Mouse (Mus musculus): ENCODE measurements at regions not wholly inside any gene's neighbourhood (a gene's known extent, or its start where the extent isn't known, plus 50 kb on each side); places are given as distances from the start of the nearest gene placed in this dataset.

DNA sequence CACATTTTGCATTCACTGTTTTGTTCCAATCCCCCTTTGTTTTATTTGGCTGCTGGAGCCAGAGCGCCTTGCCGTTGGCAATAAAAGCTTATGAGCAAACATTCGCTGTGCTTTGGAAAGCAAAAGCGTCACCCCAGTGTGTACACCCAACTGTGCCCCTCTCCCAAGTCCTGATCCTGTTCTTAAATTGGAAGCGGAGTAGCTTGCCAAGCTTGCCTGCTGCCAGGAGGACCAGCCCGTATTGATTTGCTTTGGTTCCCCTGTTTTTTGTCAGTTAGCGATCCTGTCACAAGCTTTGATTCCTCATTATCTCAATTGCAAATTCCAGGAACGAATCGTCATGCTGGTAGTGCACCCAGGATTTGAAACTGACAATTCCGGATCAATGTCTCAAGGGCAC is 917.5 kb downstream of the Olfm4 start:
- peak; percentile 33 for DNase-seq

DNA sequence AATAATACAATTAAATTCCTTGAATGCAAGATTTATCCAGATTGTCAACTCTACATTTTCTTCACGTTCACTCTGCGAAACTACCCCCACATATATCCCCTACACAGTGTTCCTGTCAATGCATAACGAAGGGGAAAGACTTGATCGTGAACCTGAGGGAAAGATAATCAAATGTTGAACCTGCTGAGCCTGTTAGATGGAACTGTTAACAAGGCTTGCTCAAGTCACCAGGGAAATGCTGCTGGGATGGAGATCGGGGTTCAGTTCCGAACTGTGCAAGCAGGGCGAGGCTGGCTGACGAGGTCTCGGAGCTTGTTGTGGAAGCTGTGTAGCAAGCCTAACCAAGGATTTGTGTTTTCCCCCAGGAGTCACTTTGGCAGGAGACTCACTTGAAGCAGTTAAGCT is 917.9 kb downstream of the Olfm4 start:
- DNase-seq = peak; percentile 37

DNA sequence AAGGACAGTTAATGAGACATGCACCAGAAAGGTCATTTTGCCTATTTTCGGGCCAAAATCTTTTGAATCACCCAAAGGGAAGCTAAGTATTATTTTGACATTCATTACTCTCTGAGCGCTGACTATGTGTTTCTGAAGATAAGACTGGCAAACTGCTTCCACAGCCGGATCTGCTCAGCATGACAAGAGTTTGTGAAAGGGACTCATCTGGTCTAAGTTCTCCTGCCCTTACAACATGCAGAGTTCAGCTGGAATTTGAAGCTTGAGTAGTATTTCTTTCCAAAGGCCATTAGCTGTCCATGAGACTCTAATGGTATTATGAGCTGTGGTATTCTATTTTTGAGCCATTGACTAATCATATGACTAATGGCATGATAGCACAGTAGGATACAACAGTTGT is 932.1 kb downstream of the Olfm4 start:
- DNase-seq = no peak

DNA sequence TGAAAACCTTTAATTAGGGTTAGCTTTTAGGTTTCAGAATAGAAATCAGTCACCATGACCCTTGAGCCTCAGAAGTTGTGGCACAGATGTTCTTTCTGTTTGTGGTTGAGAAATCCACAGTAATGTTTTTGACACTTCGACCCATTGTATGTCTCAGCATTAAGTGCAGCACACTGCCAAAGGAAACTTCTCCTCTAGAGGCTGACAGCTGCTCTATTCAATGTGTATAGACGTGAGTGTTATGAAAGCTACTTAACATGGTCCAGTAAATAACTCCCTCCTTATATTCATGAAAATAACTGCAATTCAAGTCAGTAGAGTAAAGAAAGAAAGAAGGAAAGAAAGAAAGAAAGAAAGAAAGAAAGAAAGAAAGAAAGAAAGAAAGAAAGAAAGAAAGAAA is 939.9 kb downstream of the Olfm4 start:
- DNase-seq = no peak

DNA sequence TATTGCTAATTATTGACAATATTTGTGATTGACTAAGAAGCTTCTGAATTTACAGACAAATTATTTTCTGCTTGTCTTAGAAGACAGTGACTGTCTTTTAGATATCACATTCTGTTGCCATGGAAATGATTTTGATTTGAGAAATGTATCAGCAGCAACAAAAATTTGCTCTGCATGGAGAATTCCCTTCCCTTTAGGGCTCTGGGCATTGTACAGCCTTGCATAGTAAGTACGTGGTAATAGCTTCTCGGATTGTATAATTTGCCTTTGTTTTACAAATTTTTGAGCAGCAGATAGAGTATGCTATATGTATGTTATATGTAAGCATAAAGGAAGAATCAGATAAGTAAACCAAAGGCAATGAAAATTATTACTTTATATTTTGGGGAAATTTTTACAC is 976.1 kb downstream of the Olfm4 start:
- no peak for DNase-seq

DNA sequence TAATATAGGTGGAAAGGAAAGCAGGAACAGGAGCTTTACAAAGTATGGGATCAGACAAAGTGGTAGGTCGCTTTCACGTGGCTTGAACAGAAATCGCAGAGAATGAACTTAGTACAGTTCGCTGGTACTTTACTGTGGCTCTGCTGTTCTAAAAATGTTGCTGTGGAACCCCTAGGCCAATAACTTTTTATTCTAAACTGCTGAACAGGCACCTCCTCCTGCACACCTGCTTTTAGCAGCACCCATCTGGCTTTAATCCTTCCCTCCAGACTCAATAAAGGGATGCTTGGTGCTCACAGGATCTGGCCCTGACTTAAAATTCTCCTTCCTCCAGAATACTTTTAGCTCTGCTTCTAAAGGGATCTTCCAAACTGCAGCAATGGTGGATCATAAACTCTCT is 991.9 kb downstream of the Olfm4 start:
- no peak for DNase-seq

DNA sequence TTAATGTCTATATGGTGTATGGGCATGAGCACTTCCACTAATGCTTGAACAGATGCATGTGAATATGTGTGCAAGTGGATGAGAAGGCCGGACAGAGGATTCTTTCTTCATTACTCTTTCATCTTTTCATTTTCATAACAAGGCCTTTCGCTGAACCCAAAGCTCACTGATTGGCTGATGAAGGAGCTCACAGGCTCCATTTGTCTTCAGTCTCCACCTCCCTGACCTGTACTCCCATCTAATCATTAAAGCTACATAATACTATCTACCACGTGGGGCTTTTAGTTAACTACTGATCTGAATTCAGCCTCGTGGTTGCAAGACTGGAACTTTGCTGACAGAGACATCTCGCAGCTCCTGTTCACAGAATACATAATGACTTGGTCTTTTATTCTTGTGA is 992.8 kb downstream of the Olfm4 start:
- DNase-seq = no peak

DNA sequence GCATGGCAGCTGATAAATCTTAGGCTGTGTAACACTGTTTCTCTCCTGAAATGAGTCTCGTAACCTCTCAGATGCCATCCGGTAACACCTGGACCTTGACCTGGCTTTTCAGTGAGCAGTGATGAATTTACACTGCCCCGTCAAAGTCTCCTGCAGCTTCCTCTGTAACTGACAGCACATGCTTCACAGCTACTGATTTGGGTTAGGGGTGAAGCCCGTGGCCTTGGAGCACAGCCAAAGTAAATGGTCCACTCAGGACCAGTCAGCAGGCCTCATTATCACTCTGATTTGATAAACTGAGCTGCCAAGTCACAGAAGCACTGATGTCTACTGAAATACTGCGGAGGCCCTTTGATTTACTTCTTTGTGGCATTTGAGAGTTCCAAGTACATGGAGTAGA is 995.6 kb downstream of the Olfm4 start:
- DNase-seq = no peak

DNA sequence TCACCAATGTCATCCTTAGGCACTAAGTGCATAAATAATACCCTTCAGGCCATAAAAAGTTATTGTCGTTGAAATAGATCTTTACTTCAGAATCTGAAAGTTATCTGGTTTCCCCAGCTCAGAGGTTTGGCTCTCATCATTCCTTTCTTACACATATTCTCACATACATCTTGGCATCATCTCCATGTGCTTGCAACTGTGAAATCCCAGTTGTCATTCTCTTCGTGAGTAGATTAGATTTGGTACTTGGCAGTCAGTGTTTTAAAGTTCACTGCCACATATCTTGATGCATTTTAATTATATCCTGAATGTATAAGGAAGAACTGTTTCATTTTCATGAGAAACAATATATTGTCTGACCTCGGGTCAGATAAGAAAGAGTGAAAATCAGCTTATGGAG is 1006.3 kb downstream of the Olfm4 start:
- DNase-seq = no peak

DNA sequence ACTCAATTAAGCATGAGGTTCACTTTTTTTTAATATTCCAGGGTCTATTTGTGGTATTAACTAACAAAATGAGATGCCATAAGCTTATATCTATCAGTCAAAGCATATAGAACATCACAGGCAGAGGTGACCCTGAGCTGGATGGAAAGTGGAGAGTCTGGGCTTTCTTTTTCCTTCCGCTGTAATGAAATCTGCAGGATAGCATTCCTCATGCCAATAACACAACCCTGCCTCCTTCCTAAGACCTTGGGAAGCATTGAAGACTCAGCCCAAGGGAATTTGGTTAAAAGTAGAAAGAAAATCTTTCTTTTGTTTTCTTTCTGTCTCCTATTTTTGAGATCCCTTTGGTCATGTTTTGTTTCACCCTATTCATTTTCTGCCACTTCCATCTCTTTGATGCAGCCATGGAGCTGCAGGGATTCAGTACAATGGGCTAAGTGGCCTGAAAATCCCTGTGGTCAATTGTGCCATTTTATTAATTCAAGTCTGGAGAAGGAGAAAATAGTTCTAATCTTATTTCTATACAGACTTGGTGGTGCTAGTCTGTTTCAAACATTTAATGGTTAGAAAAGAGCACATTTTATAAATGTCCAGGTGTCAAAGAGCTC is 1006.9 kb downstream of the Olfm4 start:
- no peak for DNase-seq

DNA sequence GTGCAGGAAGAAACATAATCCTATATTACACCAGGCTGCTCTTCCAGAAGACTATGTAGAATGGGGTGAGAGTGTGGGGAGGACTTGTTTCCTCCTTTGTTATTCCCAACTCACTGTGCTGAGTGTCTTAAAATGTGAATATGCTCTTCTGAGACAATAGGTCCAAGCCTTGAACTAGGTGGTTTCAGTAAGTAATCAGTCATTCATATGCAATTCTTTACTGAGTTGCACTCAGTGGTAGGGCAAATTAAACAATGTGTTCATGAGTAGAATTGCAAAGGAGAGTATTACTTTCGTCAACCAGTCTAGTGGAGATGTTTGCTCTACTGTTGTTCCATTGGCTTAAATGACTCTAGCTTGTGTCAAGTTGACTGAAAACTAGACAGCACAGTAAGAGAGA is 1015.1 kb downstream of the Olfm4 start:
- DNase-seq = no peak

DNA sequence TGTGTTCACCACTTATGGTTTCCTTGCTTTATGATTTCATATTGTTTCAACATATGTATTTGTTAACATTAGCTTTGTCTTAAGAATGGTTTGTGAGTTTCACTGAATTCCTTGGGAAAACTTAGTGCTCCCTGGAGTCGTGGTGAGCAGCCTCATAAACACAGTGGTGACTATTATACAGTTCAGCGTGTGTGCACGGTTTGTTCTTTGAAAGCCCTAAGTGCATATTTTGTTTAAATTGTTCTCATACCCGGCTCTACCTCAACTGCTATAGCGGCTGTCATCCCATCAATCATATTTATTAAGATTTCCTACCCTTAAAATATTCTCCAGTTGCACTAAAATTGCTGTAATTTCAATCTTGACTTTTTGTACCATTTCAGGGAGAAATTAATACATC is 1029.3 kb downstream of the Olfm4 start:
- DNase-seq = no peak

DNA sequence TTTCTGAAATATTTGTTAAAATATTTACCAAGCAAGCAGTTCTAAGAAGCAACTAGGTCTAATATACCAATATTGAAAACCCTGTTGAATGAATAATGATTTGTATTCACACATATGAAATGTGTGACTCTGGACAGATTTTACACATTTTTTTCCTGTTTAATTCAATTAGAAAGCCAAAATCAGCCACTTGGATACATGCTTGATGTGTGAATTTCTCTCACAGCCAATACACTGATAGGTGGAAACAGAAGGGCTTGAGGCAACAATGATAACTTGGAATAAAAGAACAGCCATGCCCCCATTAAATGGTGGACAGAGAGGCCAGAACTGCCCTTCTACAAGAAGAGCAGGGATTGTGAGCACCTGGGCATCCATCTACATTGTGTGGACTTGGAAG is 1047.6 kb downstream of the Olfm4 start:
- no peak for DNase-seq

DNA sequence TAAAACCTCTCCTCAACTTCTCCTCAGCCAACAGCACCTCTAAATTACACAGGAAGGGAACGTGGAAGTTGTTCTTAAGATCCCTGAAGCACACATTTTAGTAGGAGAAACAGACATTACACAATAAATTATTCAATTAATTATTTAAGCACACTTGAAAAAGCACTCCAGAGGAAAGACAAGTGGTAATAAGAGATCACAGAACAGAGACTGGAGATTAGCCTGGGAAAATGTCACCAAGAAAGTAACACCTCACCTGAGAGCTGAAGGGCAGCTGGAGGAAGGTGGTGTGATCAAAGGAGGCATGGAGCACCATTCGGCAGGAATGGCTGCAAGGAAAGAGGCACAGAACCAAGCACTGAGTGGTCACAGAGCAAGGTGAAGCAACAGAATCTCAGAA is 1053.8 kb downstream of the Olfm4 start:
- no peak for DNase-seq

DNA sequence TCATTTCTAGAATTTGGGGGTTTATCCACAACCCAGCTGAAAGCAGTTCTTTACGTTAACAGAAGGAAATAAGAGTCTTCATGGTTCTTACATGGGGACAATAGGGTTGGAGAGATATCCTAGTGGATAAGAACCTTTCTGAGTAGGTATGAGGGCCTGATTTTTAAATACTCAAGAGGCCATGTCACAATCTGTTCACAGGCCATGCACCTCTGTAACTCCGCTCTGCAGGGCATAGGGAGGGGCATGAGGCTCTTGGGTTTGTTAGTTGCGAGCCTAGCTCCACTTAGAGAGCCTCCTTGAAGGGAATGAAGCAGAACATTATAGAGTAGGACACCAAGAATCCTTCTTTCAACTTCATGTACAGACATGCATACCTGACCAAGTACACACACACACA is 1054.2 kb downstream of the Olfm4 start:
- DNase-seq = no peak
